Mouse (Mus musculus): ENCODE measurements around the gene Prcd.

DNA sequence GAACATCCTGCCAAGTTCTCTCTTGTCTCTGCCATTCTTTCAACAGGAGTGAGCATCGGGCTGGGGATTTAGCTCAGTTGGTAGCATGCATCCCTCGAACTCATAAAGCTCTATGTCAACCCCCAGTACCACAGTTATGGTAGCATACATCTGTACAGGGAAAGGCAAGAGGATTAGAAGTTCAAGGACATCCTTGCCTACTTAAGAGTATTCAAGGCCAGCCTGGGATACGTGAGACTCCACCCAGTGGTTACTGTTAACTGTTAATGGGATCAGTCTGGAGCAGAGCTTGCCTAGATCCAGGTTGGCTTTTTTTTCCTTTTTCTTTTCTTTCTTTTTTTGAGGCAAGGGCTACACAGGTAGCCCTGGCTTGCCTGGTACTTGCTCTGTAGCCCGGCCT is 43.1 kb downstream of the Prcd start:
- no peak for TF ChIP-seq CTCF (IDR thresholded peaks at IDR 0.05; ENCODE audit: control insufficient read depth, insufficient read depth, low read length)
- TF ChIP-seq POLR2A (IDR thresholded peaks at IDR 0.05; ENCODE audit: borderline replicate concordance, control insufficient read depth, low read depth, low read length) = no peak

Measured in bone marrow, adult 2 months (tissue).